Mouse (Mus musculus): Measurements from ENCODE around the gene Smok3a.
"Not testable (repeated sequence)": the region's sequence is repeated elsewhere in the genome, so short reads cannot be mapped to it uniquely, and the experiment has no call there.

Gene Smok3a

GRCm38 (mm10) chr5:138020961-138021479 lies at the start of gene Smok3a, which contains the start of gene Smok3b:
Gene Smok3a, plus strand, starts transcription at chr5:138021261.
Gene Smok3b, plus strand, starts transcription at chr5:138021429.
- DNase-seq (ENCODE audit: low read depth, low spot score) = not testable (repeated sequence)

DNA sequence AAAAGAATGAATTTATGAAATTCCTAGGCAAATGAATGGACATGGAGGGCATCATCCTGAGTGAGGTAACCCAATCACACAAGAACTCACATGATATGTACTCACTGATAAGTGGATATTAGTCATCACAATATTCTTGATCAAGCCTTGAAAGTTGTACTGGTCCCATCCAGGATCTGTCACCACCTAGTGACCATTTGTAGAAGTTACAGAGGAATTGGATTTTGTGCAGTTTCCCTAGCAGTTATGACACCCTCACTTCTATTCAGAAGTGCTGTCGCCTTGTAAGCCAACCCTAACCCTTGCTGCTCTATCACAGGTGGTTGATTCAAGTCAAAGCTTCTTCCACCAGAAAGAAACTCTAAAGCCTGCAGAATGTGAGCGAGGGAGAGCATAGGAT lies 47.9 kb upstream of the Smok3a start:
- no peak for DNase-seq (ENCODE audit: low read depth, low spot score)

GRCm38 (mm10) chr5:137973738-137974137 lies 47.3 kb upstream of the Smok3a start:
- no peak for DNase-seq (ENCODE audit: low read depth, low spot score)

DNA sequence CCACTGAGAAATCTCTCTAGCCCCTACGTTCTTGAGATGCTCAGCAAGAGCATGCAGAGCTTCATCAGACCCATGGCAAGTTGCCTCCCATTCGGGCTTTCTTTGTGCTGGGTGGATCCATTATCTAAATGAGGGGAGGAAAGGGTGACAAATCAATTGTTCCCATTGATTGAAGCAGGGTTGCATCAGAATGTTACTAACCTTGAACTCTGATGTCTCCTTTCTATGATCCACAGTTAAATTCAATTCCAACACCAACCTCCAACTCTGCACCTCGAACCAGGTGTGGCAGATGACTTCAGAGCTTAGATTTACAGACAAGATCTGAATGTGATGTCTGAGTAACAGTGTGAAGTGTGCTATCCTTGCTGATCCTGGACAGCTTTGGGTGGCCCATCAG lies 46.3 kb upstream of the Smok3a start:
- DNase-seq (ENCODE audit: low read depth, low spot score) = no peak

GRCm38 (mm10) chr5:137975434-137975833 lies 45.6 kb upstream of the Smok3a start:
- no peak for DNase-seq (ENCODE audit: low read depth, low spot score)

DNA sequence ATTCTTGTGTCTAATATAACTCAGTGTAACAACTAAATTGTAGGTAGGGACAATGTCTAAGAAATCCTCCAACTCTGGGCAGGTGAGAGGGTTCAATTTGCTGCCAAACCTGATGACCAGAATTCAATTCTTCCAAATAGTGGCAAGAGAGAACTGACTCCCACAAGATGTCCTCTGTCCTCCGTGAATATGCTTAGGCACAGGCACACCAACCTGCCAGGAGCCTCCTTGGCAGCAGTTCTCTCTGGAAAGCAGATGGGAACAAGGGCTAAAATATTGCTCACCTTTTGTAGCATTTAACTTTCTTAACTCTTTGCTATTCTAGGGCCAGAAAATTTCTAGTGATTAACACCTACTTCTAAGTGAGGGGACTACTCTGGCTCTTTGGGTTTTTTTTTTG lies 43.8 kb upstream of the Smok3a start:
- DNase-seq (ENCODE audit: low read depth, low spot score) = no peak

- no peak for DNase-seq (ENCODE audit: low read depth, low spot score)
Observed at GRCm38 (mm10) chr5:137979081-137979480, 42.0 kb upstream of the Smok3a start.

- DNase-seq (ENCODE audit: low read depth, low spot score) = no peak
Observed at GRCm38 (mm10) chr5:137981300-137981699, 39.8 kb upstream of the Smok3a start, which contains the start of gene Azgp1. Gene Azgp1, plus strand, starts transcription at chr5:137981520.

DNA sequence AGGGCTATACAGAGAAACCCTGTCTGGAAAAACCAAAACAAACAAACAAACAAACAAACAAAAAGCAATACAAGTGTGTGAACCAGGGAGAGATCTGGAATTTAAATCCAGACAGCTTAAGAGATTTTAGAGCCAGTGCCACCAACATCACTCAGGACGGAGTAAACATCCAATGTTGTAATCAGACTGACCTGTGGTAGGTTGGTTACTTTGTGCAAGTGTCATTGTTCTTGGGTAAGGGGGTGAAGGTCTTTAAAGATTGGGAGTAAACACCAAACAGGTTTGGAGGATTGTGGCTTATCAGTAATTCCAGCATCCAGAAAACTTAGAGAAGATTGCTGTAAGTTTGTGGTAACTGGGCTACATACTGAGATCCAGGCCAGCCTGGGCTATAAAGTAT lies 34.7 kb upstream of the Smok3a start:
- DNase-seq (ENCODE audit: low read depth, low spot score) = no peak

DNA sequence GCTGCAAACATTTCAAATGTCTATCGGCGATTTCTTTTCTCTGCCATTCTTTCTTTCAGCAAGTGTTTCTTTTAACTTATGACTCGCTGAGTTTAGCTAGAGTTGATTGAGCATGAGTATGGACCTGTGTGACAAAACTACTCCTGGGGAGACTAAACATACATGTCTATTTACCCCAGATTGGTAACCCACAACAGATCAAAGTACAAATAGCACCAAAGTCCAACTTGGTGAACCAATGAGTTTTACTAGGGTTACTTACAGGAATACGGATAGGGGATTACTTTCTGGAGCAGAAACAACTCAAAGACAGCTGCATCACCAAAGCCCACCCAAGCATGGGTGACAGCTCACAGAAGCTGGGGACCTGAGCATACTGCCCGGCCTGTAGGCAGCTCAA lies 11.6 kb upstream of the Smok3a start:
- DNase-seq (ENCODE audit: low read depth, low spot score) = no peak

DNA sequence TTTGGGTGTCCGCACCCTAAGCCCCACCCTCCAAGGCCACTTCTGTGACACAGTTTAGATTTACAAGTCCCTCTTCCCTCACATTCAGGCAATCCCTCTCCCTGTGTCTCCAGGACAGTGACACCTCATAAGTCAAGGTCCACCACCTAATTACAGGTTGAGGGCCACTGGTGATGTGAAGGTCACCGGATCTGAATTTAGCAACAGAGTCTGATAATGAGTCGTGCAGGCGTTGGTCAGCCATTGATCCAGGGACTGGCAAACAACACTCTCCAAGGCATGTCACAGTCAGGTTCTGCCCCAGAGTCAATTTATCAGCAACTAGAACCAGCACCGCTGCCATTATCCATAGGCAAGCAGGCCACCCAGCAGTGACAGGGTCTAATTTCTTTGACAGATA lies 8.7 kb upstream of the Smok3a start:
- no peak for DNase-seq (ENCODE audit: low read depth, low spot score)

DNA sequence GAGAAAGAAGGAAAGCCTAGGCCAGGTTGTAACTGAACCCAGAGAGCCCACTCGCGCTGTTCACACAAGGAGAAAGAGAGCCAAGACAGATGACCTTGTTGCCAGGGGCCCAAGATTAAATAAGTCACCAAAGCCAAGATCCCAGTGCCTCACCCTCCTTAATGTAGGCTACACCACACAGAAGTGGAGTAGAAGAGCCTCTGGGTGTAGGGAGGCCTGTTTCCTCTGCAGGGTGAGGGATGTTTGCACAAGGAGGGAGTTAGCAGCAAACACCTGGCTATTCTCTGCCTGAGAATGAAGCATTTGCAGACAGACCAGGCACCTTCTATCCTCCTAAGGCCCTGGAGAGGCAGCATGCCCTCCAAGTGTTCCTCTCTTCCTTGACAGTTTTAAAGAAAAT lies 4.5 kb upstream of the Smok3a start:
- DNase-seq (ENCODE audit: low read depth, low spot score) = no peak

DNA sequence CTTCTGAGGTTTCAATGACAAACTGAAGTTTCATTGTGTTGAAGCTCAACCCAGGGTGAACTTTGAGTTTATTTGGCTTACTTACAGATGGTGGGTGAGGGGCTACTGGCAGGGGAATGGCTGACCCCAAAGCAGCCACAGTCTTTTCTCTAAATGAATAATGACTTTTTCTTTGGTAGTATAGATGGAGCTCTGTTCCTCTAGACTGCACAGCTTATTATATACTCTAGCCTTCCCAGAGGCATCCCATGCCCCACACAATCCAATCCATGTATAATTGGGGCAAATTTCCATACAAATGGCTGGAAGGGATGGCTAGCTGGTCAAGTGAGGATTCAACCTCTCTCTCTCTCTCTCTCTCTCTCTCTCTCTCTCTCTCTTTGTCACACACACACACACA lies 4.1 kb upstream of the Smok3a start:
- no peak for DNase-seq (ENCODE audit: low read depth, low spot score)

DNA sequence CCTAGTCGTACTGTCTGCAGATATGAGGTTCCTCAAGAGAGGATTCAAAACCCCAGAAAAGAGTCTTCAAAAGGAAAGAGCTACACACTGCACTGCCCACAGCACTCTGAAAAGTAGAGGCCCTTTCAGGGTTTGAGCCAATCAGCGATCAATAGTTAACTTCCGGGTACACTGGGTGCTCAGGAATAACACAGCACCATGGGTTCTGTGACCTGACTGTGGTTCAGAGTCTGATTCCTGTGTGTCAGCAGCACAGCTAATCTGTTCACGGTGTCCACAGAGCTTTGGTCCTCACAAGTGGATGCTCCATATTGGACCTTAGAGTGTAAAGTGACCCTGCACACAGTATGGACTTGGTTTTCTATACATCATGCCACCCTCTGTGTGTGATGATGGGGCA lies 1.5 kb upstream of the Smok3a start:
- DNase-seq (ENCODE audit: low read depth, low spot score) = not testable (repeated sequence)

- not testable (repeated sequence) for DNase-seq (ENCODE audit: low read depth, low spot score)
Observed at GRCm38 (mm10) chr5:138052894-138053293, 31.8 kb downstream of the Smok3a start, which contains the start of gene Smok3c. Gene Smok3c, plus strand, starts transcription at chr5:138053194.

DNA sequence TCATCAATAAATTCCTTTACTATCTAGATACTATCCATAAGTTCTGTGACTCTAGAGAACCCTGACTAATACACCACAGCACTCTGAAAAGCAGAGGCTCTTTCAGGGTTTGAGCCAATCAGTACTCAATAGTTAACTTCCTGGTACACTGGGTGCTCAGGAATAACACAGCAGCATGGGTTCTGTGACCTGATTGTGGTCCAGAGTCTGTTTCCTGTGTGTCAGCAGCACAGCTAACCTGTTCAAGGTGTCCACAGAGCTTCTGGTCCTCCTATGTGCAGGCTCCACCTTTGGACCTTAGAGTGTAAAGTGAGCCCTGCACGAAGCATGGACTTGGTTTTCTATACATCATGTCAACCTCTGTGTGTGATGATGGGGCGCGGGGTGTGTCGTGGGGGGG lies 52.7 kb downstream of the Smok3a start:
- no peak for DNase-seq (ENCODE audit: low read depth, low spot score)

DNA sequence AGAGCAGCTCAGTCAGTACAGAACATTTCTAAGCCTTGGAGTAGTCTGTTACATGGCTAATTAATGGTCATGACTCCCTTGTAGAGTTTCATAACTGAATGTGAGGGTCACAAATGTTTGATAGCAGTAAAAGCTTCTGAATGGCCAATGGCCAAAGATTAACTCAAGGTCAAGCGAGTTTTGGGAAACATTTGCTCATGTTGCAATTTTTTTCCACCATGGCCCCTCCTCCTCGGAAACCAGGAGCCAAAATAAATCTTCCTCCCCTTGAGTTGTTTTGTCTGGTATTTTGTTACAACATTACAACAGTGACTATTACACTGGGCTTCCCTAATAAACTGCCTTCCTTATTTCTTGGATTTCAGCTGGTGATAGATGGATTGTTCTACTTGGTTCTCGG lies 54.6 kb downstream of the Smok3a start:
- no peak for DNase-seq (ENCODE audit: low read depth, low spot score)

GRCm38 (mm10) chr5:138076148-138076547 lies 55.1 kb downstream of the Smok3a start:
- no peak for DNase-seq (ENCODE audit: low read depth, low spot score)

DNA sequence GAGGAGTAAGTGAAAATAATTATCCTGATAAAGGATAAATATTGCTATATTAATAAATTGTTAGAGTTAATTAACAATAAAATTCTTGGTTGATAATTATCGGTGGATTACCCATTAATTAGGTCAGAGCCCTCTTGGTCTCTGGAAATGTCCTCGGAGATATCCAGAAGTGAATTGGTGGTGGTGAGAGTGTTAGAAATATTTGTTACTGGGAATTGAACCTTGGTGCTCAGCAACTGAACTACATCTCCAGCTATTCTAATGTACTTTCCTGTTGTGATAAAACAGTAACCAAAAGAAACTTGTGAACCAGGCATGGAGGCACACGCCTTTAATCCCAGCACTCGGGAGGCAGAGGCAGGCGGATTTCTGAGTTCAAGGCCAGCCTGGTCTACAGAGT lies 59.4 kb downstream of the Smok3a start:
- DNase-seq (ENCODE audit: low read depth, low spot score) = no peak

DNA sequence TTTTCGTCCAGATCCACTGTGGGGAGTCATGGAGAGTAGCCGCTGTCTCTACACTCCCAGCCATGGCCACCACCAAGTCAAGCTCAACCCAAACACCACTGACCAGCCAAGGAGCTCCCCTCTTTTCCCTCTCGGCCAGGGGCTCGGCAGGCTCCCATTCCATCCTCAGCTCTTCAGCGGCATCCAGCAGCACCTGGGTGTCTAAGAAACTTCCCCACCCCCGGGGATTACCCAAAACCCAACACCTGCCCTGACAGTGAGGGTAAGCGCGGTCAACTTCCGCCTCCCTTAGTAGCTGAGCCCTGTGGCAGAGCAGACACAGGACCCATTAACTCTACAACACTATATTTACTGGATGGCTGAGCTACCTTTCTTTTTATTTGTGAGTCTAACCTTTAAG lies 60.4 kb downstream of the Smok3a start:
- no peak for DNase-seq (ENCODE audit: low read depth, low spot score)

DNA sequence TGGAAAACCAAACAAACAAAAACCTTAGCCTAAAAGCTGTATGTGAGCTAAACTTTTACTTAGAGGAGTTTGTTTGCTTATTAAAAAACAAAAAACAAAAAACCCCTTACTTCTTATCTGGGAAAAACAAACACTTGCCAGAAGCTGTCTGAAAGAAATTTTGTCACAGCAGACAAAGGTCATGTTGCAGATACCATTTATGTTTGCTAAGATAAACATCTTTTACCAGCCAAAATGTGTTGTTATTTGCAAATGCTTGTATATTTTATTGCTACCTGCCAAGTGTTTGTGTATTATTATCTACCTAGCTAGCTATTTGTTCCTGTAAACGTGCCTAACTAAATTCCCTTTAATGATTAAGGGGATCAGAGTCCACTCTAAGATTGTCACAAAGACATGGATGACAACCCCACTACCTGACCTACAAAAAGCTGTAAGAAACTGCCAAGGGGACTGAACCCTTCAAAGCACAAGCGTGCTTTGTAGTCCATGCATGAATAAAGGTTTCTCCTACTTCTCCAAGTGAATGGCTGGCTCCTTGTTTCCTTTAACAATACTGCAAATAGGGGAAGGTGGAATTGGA lies 62.3 kb downstream of the Smok3a start:
- no peak for DNase-seq (ENCODE audit: low read depth, low spot score)

- no peak for DNase-seq (ENCODE audit: low read depth, low spot score)
Observed at GRCm38 (mm10) chr5:138083936-138084335, 62.9 kb downstream of the Smok3a start.

Data from forelimb bud, embryonic 11.5 days (tissue).